Mouse (Mus musculus): ENCODE measurements around the gene Lifr. TPM values are rescaled to one million over a fixed set of nuclear protein-coding genes. Genes with fewer than 3 reads are reported as not detected.

Gene Lifr
- polyA plus RNA-seq, 2 experiments from 2014 or later, result 0.09 TPM; not detected in 1

- ATAC-seq, result no peak
Observed at GRCm38 (mm10) chr15:7129127-7129943, 38.9 kb downstream of the Lifr start.

GRCm38 (mm10) chr15:7129944-7130287 is 39.5 kb downstream of the Lifr start:
- ATAC-seq, result no peak

GRCm38 (mm10) chr15:7130691-7131225 is 40.3 kb downstream of the Lifr start:
- ATAC-seq, result no peak

GRCm38 (mm10) chr15:7132741-7133140 is 42.3 kb downstream of the Lifr start:
- ATAC-seq, result no peak

GRCm38 (mm10) chr15:7134454-7135052 is 44.1 kb downstream of the Lifr start:
- no peak for ATAC-seq

- no peak for ATAC-seq
Observed at GRCm38 (mm10) chr15:7135982-7136562, 45.7 kb downstream of the Lifr start.

GRCm38 (mm10) chr15:7136912-7137311 is 46.5 kb downstream of the Lifr start:
- no peak for ATAC-seq

- no peak for ATAC-seq
Observed at GRCm38 (mm10) chr15:7137607-7138006, 47.2 kb downstream of the Lifr start.

- ATAC-seq, result no peak
Observed at GRCm38 (mm10) chr15:7138471-7138870, 48.1 kb downstream of the Lifr start.

GRCm38 (mm10) chr15:7140322-7140721 is 49.9 kb downstream of the Lifr start:
- no peak for ATAC-seq

- ATAC-seq, result no peak
Observed at GRCm38 (mm10) chr15:7141246-7141645, 50.8 kb downstream of the Lifr start.

GRCm38 (mm10) chr15:7143689-7144170 is 53.3 kb downstream of the Lifr start:
- no peak for ATAC-seq

- ATAC-seq, result no peak
Observed at GRCm38 (mm10) chr15:7144542-7144941, 54.1 kb downstream of the Lifr start.

GRCm38 (mm10) chr15:7144942-7145341 is 54.5 kb downstream of the Lifr start:
- no peak for ATAC-seq

GRCm38 (mm10) chr15:7145555-7145954 is 55.1 kb downstream of the Lifr start:
- no peak for ATAC-seq

GRCm38 (mm10) chr15:7146529-7146928 is 56.1 kb downstream of the Lifr start:
- no peak for ATAC-seq

- no peak for ATAC-seq
Observed at GRCm38 (mm10) chr15:7149796-7150195, 59.4 kb downstream of the Lifr start.

GRCm38 (mm10) chr15:7150591-7150990 is 60.2 kb downstream of the Lifr start:
- ATAC-seq, result no peak

- ATAC-seq, result no peak
Observed at GRCm38 (mm10) chr15:7152116-7152760, 61.8 kb downstream of the Lifr start.

GRCm38 (mm10) chr15:7154010-7154736 is 63.8 kb downstream of the Lifr start:
- ATAC-seq, result no peak

GRCm38 (mm10) chr15:7154737-7155090 is 64.3 kb downstream of the Lifr start:
- ATAC-seq, result no peak

- no peak for ATAC-seq
Observed at GRCm38 (mm10) chr15:7157658-7158057, 67.2 kb downstream of the Lifr start.

Data from activated CD4-positive, CD25-positive, alpha-beta regulatory T cell, adult 4 months (primary cell).